Mouse (Mus musculus): ENCODE measurements around the gene Bmyc. TPM values are rescaled to one million over a fixed set of nuclear protein-coding genes. Genes with fewer than 3 reads are reported as not detected.

The Bmyc gene
- total RNA-seq (2012; rRNA removed) (not detected in 2 replicates), polyA plus RNA-seq (2012; ENCODE audit: insufficient read depth in 1 of 2, insufficient read length in 2 of 2, low read depth in 1 of 2, low replicate concordance in 2 of 2, missing spikeins in 1 of 2) (not detected)

DNA sequence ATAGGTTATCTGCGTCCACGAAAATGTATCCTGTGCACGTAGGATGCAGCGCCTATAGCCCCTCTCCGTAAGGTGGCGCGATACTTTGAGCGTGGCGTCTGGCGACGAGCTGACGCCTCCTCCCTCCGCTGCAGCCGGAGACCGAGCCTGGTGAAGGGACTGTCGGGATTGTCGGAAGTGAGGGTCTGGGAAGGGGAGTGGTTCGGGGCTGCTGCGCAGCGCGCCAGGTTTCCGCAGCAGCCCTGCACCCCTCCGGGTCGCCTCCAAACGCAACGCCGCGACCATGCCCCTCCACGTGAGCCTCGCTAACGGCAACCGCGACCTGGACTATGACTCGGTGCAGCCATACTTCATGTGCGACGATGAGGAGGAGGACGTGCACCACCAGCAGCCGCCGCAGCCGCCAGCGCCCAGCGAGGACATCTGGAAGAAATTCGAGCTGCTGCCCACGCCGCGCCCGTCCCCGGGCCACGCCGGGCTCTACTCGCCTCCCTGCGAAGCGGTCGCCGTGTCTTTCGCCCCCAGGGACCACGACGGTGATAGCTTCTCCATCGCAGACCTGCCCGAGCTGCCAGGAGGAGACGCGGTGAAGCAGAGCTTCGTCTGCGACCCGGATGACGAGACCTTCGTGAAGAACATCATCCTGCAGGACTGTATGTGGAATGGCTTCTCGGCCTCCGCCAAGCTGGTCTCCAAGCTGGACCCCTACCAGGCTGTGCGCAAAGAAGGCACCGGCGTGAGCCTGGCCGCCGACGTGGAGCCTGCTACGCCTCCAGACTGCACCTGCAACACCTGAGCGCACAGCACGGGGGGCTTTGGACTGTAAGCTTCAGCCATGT, at the start of gene Bmyc:
Bmyc (plus strand) TSS at position 97 of the 839 bp plus-strand sequence.
- no peaks in the 10 kb centered on the region; a peak in 1 of 4 replicates for H3K27me3 ChIP-seq (ENCODE audit: control insufficient read depth in 1 of 2, insufficient read depth in 2 of 2, low read length in 2 of 2)
- no peaks in the 10 kb centered on the region for H3K4me1 ChIP-seq (ENCODE audit: control insufficient read depth in 1 of 2, insufficient read depth in 2 of 2, low read length in 2 of 2)
- no peaks in the 10 kb centered on the region for H3K79me2 ChIP-seq (ENCODE audit: control insufficient read depth, insufficient read depth, low read length, poor library complexity)
- H3K9me3 ChIP-seq (replicated peaks; ENCODE audit: insufficient read depth, low read length) = no peaks in the 10 kb centered on the region
- H3K36me3 ChIP-seq (ENCODE audit: control insufficient read depth in 1 of 2, insufficient read depth in 2 of 2, low read length in 2 of 2) = no peaks in the 10 kb centered on the region
- no peak within 1 kb of the TSS for H3K9ac ChIP-seq (ENCODE audit: control insufficient read depth, low read depth, low read length, poor library complexity, severe bottlenecking)
- H3K4me3 ChIP-seq (ENCODE audit: control insufficient read depth in 1 of 2, insufficient read depth in 1 of 2, low read depth in 2 of 2, low read length in 2 of 2) = no peak within 1 kb of the TSS
- H3K27ac ChIP-seq (ENCODE audit: control insufficient read depth, low read depth, low read length) = no peak within 1 kb of the TSS
- no peak for TF ChIP-seq TCF12 (IDR thresholded peaks at IDR 0.05; ENCODE audit: low read depth, low read length)
- TF ChIP-seq NRF1 (IDR thresholded peaks at IDR 0.05; ENCODE audit: insufficient read depth, low read depth, low read length, poor library complexity, severe bottlenecking) = no peak
- TF ChIP-seq SIN3A (IDR thresholded peaks at IDR 0.05; ENCODE audit: low read length) = no peak
- TF ChIP-seq EP300 (IDR thresholded peaks at IDR 0.05; ENCODE audit: low read depth in 1 of 2, low read length in 2 of 2) = no peak
- TF ChIP-seq CHD1 (IDR thresholded peaks at IDR 0.05; ENCODE audit: low read depth, low read length) = no peak
- TF ChIP-seq GATA1 (IDR thresholded peaks at IDR 0.05; ENCODE audit: low read depth, low read length) = no peak
- no peak for TF ChIP-seq JUND (IDR thresholded peaks at IDR 0.05; ENCODE audit: low read depth, low read length)
- DNase-seq (ENCODE audit: low read depth, low spot score) = no peak

DNA sequence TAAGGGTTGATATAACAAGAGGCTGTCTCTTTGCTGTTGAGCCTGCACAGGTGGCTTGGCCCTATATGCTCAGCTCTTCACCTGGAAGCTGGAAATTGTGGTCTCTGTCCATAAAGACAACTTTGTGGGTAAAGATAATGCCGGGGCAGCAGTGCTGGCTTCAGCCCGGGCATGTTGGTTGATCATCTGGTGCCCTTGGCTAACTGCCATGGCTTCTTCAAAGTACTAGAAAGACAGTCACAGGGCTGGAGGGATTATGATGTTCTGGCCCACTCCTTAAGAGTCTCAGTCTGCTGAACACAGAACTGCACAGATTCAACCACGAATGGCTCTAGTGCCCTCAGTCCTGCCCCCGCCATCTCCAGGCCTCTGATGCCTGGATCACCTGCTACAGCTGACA, 49.3 kb upstream of the Bmyc start:
- H3K27me3 ChIP-seq (ENCODE audit: control insufficient read depth in 1 of 2, insufficient read depth in 2 of 2, low read length in 2 of 2) = peaks cover 10 to 20% of the 10 kb centered on the region in 2 experiments; a peak in 3 of 4 replicates
- H3K9ac ChIP-seq (ENCODE audit: control insufficient read depth, low read depth, low read length, poor library complexity, severe bottlenecking) = no peak overlapping the region
- H3K4me1 ChIP-seq (ENCODE audit: control insufficient read depth in 1 of 2, insufficient read depth in 2 of 2, low read length in 2 of 2) = no peaks in the 10 kb centered on the region
- no peak overlapping the region for H3K4me3 ChIP-seq (ENCODE audit: control insufficient read depth in 1 of 2, insufficient read depth in 1 of 2, low read depth in 2 of 2, low read length in 2 of 2)
- H3K9me3 ChIP-seq (replicated peaks; ENCODE audit: insufficient read depth, low read length) = no peaks in the 10 kb centered on the region
- no peak for DNase-seq (ENCODE audit: low read depth, low spot score)
- TF ChIP-seq MYC (IDR thresholded peaks at IDR 0.05; ENCODE audit: low read depth, low read length) (no peak), USF2 (IDR thresholded peaks at IDR 0.05; ENCODE audit: borderline replicate concordance in 1 of 2, insufficient read depth in 1 of 2, low read depth in 1 of 2, low read length in 2 of 2) (no peak), NRF1 (IDR thresholded peaks at IDR 0.05; ENCODE audit: insufficient read depth, low read depth, low read length, poor library complexity, severe bottlenecking) (no peak), ZNF384 (IDR thresholded peaks at IDR 0.05; ENCODE audit: low read depth, low read length) (no peak), JUND (IDR thresholded peaks at IDR 0.05; ENCODE audit: low read depth, low read length) (no peak), SIN3A (IDR thresholded peaks at IDR 0.05; ENCODE audit: low read length) (no peak), RAD21 (IDR thresholded peaks at IDR 0.05; ENCODE audit: low read depth, low read length) (no peak), MAZ (IDR thresholded peaks at IDR 0.05; ENCODE audit: low read depth, low read length) (no peak), CTCF (IDR thresholded peaks at IDR 0.05 in 2 of 3, conservative IDR thresholded peaks at IDR 0.05 in 1 of 3; ENCODE audit: control insufficient read depth in 1 of 3, insufficient read depth in 1 of 3, low read depth in 2 of 3, low read length in 3 of 3, poor library complexity in 1 of 3, severe bottlenecking in 1 of 3) (no peak), MEF2A (IDR thresholded peaks at IDR 0.05; ENCODE audit: extremely low read depth, insufficient replicate concordance, low read depth, low read length, poor library complexity, severe bottlenecking) (no peak), RCOR1 (IDR thresholded peaks at IDR 0.05; ENCODE audit: low read depth, low read length) (no peak), KAT2A (conservative IDR thresholded peaks at IDR 0.05; ENCODE audit: low read depth, low read length) (no peak), MAX (IDR thresholded peaks at IDR 0.05; ENCODE audit: low read length) (no peak), CHD2 (IDR thresholded peaks at IDR 0.05; ENCODE audit: low read length) (no peak)
- no peaks in the 10 kb centered on the region for H3K79me2 ChIP-seq (ENCODE audit: control insufficient read depth, insufficient read depth, low read length, poor library complexity)
- no peaks in the 10 kb centered on the region for H3K36me3 ChIP-seq (ENCODE audit: control insufficient read depth in 1 of 2, insufficient read depth in 2 of 2, low read length in 2 of 2)
- no peak overlapping the region for H3K27ac ChIP-seq (ENCODE audit: control insufficient read depth, low read depth, low read length)

Data from MEL (cell line).